In the genomic region with DNA sequence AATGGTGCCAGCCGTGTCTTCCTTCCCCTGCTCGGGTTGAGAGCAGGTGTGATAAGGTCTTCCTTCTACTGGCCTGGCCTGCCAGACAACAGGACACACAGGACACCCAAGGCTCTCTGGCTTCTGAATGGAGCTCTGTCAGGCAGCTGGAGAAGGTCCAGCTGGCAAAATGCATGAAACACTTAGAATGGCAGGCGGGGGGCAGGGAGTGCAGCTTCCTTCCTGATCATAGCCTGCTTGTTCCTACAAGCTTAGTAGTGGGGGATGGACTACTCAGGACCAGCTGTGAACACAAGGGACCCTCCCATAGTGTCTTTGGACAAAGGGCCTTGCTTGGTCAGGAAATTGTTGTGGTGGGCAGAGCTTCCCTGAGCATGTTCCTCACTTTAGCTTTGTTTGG, we compare ENCODE assay signal across 9 mouse cellular contexts. TPM values are rescaled to one million over a fixed set of nuclear protein-coding genes. Genes with fewer than 3 reads are reported as not detected.
DNase-seq lines count a peak whose midpoint lies in the region; ATAC-seq lines count a peak whose summit lies in the region.
"Had no signal": no experiment of that assay in that cellular context is flagged by ENCODE, and none has a peak within 500 bp of the region (broad histone marks: within the 10 kb centered on the region; RNA-seq: fewer than 3 reads in every experiment).

No protein-coding gene starts in this region.

- 67% methylated on average over 3 of the region's 3 CpGs for WGBS in liver, embryonic 12.5 days (ENCODE audit: insufficient replicate concordance)
- 40% methylated on average over 3 of the region's 3 CpGs for WGBS in heart, embryonic 16.5 days
- 43% methylated on average over 3 of the region's 3 CpGs for WGBS in lung, embryonic 16.5 days
- WGBS in hindbrain, embryonic 14.5 days: 87% methylated on average over 3 of the region's 3 CpGs

- no peaks in the 10 kb centered on the region for H3K4me1 ChIP-seq in liver, embryonic 12.5 days
- H3K4me1 ChIP-seq in heart, embryonic 16.5 days (ENCODE audit: control insufficient read depth, insufficient read depth, low read length): peaks cover 11% of the 10 kb centered on the region
- peaks cover 5% of the 10 kb centered on the region; the same call in 1 of the 2 replicates for H3K4me1 ChIP-seq in lung, embryonic 16.5 days (replicated peaks; ENCODE audit: control insufficient read depth, insufficient read depth, low read length)
- H3K4me1 ChIP-seq in hindbrain, embryonic 14.5 days (replicated peaks; ENCODE audit: control insufficient read depth, insufficient read depth, low read length): no peaks in the 10 kb centered on the region

- no peaks in the 10 kb centered on the region for H3K27me3 ChIP-seq in liver, embryonic 12.5 days (replicated peaks)
- H3K27me3 ChIP-seq in heart, embryonic 16.5 days (ENCODE audit: control insufficient read depth, insufficient read depth, low read length): no peaks in the 10 kb centered on the region
- H3K27me3 ChIP-seq in lung, embryonic 16.5 days (ENCODE audit: control insufficient read depth, insufficient read depth, low read depth, low read length): no peaks in the 10 kb centered on the region
- H3K27me3 ChIP-seq in hindbrain, embryonic 14.5 days (ENCODE audit: control insufficient read depth, insufficient read depth, low read length): no peaks in the 10 kb centered on the region

- H3K27ac ChIP-seq in liver, embryonic 12.5 days: no peak overlapping the region
- H3K27ac ChIP-seq in heart, embryonic 16.5 days (ENCODE audit: low read length): peak overlapping the region; percentile 42; the same call in 1 of the 2 replicates
- peak overlapping the region; percentile 21 for H3K27ac ChIP-seq in lung, embryonic 16.5 days (ENCODE audit: low read length)
- no peak overlapping the region for H3K27ac ChIP-seq in hindbrain, embryonic 14.5 days
- H3K27ac ChIP-seq: macrophage had no signal

- peak; percentile 26 for DNase-seq in cerebellum, adult 8-10 months
- DNase-seq in cerebellum, postnatal 4 days (ENCODE audit: low spot score in 2 of 2): no peak
- peak; percentile 2 for DNase-seq in liver
- no peak for DNase-seq in hindbrain, embryonic 14.5 days (ENCODE audit: low spot score)

- no peak overlapping the region for H3K9ac ChIP-seq in liver, embryonic 12.5 days
- no peak overlapping the region for H3K9ac ChIP-seq in heart, embryonic 16.5 days (ENCODE audit: low read length)
- H3K9ac ChIP-seq in lung, embryonic 16.5 days (ENCODE audit: low read length): no peak overlapping the region
- H3K9ac ChIP-seq in hindbrain, embryonic 14.5 days: no peak overlapping the region

- no peak overlapping the region for H3K4me2 ChIP-seq in liver, embryonic 12.5 days
- no peak overlapping the region for H3K4me2 ChIP-seq in heart, embryonic 16.5 days (ENCODE audit: low read depth, low read length)
- no peak overlapping the region for H3K4me2 ChIP-seq in lung, embryonic 16.5 days (ENCODE audit: low read depth, low read length)
- H3K4me2 ChIP-seq in hindbrain, embryonic 14.5 days (replicated peaks): no peak overlapping the region

- H3K4me3 ChIP-seq in liver, embryonic 12.5 days: no peak overlapping the region
- no peak overlapping the region for H3K4me3 ChIP-seq in heart, embryonic 16.5 days (ENCODE audit: low read length)
- H3K4me3 ChIP-seq in lung, embryonic 16.5 days (ENCODE audit: low read length): no peak overlapping the region
- no peak overlapping the region for H3K4me3 ChIP-seq in hindbrain, embryonic 14.5 days (replicated peaks; ENCODE audit: low read length)

- ATAC-seq in liver, embryonic 12.5 days: no peak
- peak; percentile 77 for ATAC-seq in heart, embryonic 16.5 days (replicated peaks; ENCODE audit: extremely low read depth, insufficient read depth, low FRiP score)
- ATAC-seq in lung, embryonic 16.5 days (ENCODE audit: low read depth): peak; percentile 89
- ATAC-seq in inflammation-experienced regulatory T-cells, adult 6 months: no peak
- ATAC-seq in hindbrain, embryonic 14.5 days (ENCODE audit: low FRiP score): no peak

- peaks cover 96% of the 10 kb centered on the region for H3K36me3 ChIP-seq in liver, embryonic 12.5 days
- H3K36me3 ChIP-seq in heart, embryonic 16.5 days (ENCODE audit: control insufficient read depth, insufficient read depth): peaks cover 43% of the 10 kb centered on the region
- H3K36me3 ChIP-seq in lung, embryonic 16.5 days (ENCODE audit: control insufficient read depth, insufficient read depth, low read length): peaks cover 36% of the 10 kb centered on the region
- H3K36me3 ChIP-seq in hindbrain, embryonic 14.5 days (replicated peaks; ENCODE audit: control insufficient read depth, insufficient read depth): peaks cover 94% of the 10 kb centered on the region

- H3K9me3 ChIP-seq in liver, embryonic 12.5 days (replicated peaks): no peaks in the 10 kb centered on the region
- no peaks in the 10 kb centered on the region for H3K9me3 ChIP-seq in heart, embryonic 16.5 days (replicated peaks; ENCODE audit: control insufficient read depth, low read length)
- no peaks in the 10 kb centered on the region for H3K9me3 ChIP-seq in lung, embryonic 16.5 days (ENCODE audit: control insufficient read depth, low read length)
- no peaks in the 10 kb centered on the region for H3K9me3 ChIP-seq in hindbrain, embryonic 14.5 days (ENCODE audit: control insufficient read depth, low read length)

RNA-seq across cellular contexts. Expression of gene Acap3, which starts 9.6 kb away (rescaled TPM):
- polyA plus RNA-seq in liver, embryonic 12.5 days (2016; fragmentation: Nextera tagmentation; extraction: Ambion mirVana): 13.4 and 13.6 TPM in 2 replicates
- polyA plus RNA-seq in heart, embryonic 16.5 days (2015; fragmentation: Nextera tagmentation; extraction: Ambion mirVana): 10.1 and 11.6 TPM in 2 replicates
- 17.5 and 20.0 TPM in 2 replicates for polyA plus RNA-seq in lung, embryonic 16.5 days (2015; fragmentation: Nextera tagmentation; extraction: Ambion mirVana)
- 1 to 10 TPM; 4.0 to 9.1 (median 5.8) TPM for polyA plus RNA-seq in inflammation-experienced regulatory T-cells, adult 6 months (2017; shearing (Covaris generic))
- polyA plus RNA-seq in hindbrain, embryonic 14.5 days (2014; fragmentation: Nextera tagmentation; extraction: Ambion mirVana): 71.8 and 73.5 TPM in 2 replicates

RNA-seq across cellular contexts. Expression of gene Pusl1, which starts 9.6 kb away (rescaled TPM):
- polyA plus RNA-seq in liver, embryonic 12.5 days (2016; fragmentation: Nextera tagmentation; extraction: Ambion mirVana): 32.7 and 33.6 TPM in 2 replicates
- polyA plus RNA-seq in heart, embryonic 16.5 days (2015; fragmentation: Nextera tagmentation; extraction: Ambion mirVana): 32.5 and 34.3 TPM in 2 replicates
- 39.7 and 43.2 TPM in 2 replicates for polyA plus RNA-seq in lung, embryonic 16.5 days (2015; fragmentation: Nextera tagmentation; extraction: Ambion mirVana)
- polyA plus RNA-seq in inflammation-experienced regulatory T-cells, adult 6 months (2017; shearing (Covaris generic)): 10 to 100 TPM; 14.1 to 20.3 (median 15.8) TPM
- polyA plus RNA-seq in hindbrain, embryonic 14.5 days (2014; fragmentation: Nextera tagmentation; extraction: Ambion mirVana): 51.8 and 53.8 TPM in 2 replicates

RNA-seq across cellular contexts. Expression of gene Ints11, which starts 31.9 kb away (rescaled TPM):
- polyA plus RNA-seq in liver, embryonic 12.5 days (2016; fragmentation: Nextera tagmentation; extraction: Ambion mirVana): 50.0 and 51.4 TPM in 2 replicates
- 40.5 and 41.8 TPM in 2 replicates for polyA plus RNA-seq in heart, embryonic 16.5 days (2015; fragmentation: Nextera tagmentation; extraction: Ambion mirVana)
- 74.2 and 75.8 TPM in 2 replicates for polyA plus RNA-seq in lung, embryonic 16.5 days (2015; fragmentation: Nextera tagmentation; extraction: Ambion mirVana)
- 10 to 100 TPM; 81.9 to 88.2 (median 86.6) TPM for polyA plus RNA-seq in inflammation-experienced regulatory T-cells, adult 6 months (2017; shearing (Covaris generic))
- 69.6 and 71.4 TPM in 2 replicates for polyA plus RNA-seq in hindbrain, embryonic 14.5 days (2014; fragmentation: Nextera tagmentation; extraction: Ambion mirVana)

RNA-seq across cellular contexts. Expression of gene Cptp, which starts 32.0 kb away (rescaled TPM):
- 10.3 and 10.8 TPM in 2 replicates for polyA plus RNA-seq in liver, embryonic 12.5 days (2016; fragmentation: Nextera tagmentation; extraction: Ambion mirVana)
- 9.3 and 9.5 TPM in 2 replicates for polyA plus RNA-seq in heart, embryonic 16.5 days (2015; fragmentation: Nextera tagmentation; extraction: Ambion mirVana)
- polyA plus RNA-seq in lung, embryonic 16.5 days (2015; fragmentation: Nextera tagmentation; extraction: Ambion mirVana): 15.6 and 16.4 TPM in 2 replicates
- 10 to 100 TPM; 14.2 to 19.2 (median 19.1) TPM for polyA plus RNA-seq in inflammation-experienced regulatory T-cells, adult 6 months (2017; shearing (Covaris generic))
- polyA plus RNA-seq in hindbrain, embryonic 14.5 days (2014; fragmentation: Nextera tagmentation; extraction: Ambion mirVana): 33.5 TPM in 2 replicates

RNA-seq across cellular contexts. Expression of gene Tas1r3, which starts 38.0 kb away (rescaled TPM):
- 0.07 and 0.11 TPM in 2 replicates for polyA plus RNA-seq in liver, embryonic 12.5 days (2016; fragmentation: Nextera tagmentation; extraction: Ambion mirVana)
- polyA plus RNA-seq in heart, embryonic 16.5 days (2015; fragmentation: Nextera tagmentation; extraction: Ambion mirVana): 0.18 and 0.26 TPM in 2 replicates
- 0.24 and 0.30 TPM in 2 replicates for polyA plus RNA-seq in lung, embryonic 16.5 days (2015; fragmentation: Nextera tagmentation; extraction: Ambion mirVana)
- polyA plus RNA-seq in inflammation-experienced regulatory T-cells, adult 6 months (2017; shearing (Covaris generic)): under 1 TPM; 0.16 to 0.40 (median 0.30) TPM
- 0.40 and 0.41 TPM in 2 replicates for polyA plus RNA-seq in hindbrain, embryonic 14.5 days (2014; fragmentation: Nextera tagmentation; extraction: Ambion mirVana)

Comparison
In these comparisons a context has a peak if more than half of its experiments do, and no peak if none do; other contexts are left out.
1. DNase-seq: peak in cerebellum, adult 8-10 months (single experiment) and liver (single experiment); none in cerebellum, postnatal 4 days (0 of 2) and hindbrain, embryonic 14.5 days (single experiment).
2. ATAC-seq: peak in heart, embryonic 16.5 days (single experiment) and lung, embryonic 16.5 days (single experiment); none in liver, embryonic 12.5 days (single experiment), inflammation-experienced regulatory T-cells, adult 6 months (single experiment) and hindbrain, embryonic 14.5 days (single experiment).
3. H3K27ac ChIP-seq: peak in heart, embryonic 16.5 days (single experiment) and lung, embryonic 16.5 days (single experiment); none in liver, embryonic 12.5 days (single experiment) and hindbrain, embryonic 14.5 days (single experiment).